Mouse (Mus musculus): ENCODE data around the gene Adgrf3.

Adgrf3 gene

DNA sequence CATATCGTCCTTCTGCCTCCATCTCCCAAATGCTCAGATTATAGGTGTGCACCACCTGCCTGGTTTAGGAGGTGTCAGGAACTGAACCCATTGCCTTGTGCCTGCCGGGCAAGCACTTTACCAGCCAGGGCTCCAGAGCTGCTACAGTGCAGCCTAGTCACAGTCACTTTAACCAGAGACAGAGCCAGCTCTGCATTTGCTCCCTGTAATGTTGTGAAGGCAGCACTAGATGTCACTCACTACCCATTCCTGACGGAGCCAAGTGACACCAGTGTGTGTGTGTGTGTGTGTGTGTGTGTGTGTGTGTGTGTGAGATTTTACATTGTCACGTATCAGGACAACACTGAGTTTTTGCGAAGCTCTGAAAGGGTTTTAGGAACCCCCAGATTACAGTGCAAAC is 4.0 kb downstream of the Adgrf3 start:
- peak; percentile 8 for DNase-seq

DNA sequence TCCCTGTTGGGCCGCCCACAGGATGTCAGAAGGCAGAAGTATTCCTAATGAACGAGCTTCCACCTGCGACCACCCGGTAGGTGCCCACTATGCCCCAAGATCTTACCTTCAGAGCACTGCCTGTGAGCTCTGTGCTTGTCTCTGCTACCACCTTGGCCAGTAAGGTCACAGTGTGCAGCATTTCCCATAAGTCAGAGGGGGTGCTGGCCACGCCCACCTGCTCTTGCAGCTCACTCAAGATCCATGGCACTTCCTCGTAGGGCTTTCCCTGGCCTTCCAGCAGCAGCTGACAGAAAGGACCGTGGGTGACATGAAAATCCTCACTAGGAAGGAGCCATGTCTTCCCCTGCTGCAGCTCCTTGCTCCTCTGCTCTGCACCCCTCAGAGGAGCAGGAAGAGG is 7.3 kb downstream of the Adgrf3 start:
- peak; percentile 19 for DNase-seq

DNA sequence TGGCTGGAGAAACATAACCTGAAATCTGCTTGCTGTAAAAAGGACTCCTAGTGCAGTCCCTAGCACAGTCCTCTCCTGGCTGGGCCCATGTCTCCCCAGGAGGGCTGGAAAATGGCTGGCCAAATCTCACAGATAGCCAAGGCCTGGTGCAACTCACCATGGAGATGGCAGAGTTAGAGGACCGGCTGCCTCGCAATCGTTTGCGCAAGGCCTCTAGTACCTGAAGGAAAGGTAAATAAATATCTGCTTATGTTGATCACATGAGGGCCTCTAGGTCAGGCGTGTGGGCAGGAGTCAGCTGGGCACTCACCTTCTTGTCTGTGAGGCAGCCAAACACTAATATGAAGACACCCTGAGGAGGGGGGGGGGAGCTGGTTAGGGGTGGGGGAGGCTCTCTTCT is 10.2 kb downstream of the Adgrf3 start:
- DNase-seq, result no peak

DNA sequence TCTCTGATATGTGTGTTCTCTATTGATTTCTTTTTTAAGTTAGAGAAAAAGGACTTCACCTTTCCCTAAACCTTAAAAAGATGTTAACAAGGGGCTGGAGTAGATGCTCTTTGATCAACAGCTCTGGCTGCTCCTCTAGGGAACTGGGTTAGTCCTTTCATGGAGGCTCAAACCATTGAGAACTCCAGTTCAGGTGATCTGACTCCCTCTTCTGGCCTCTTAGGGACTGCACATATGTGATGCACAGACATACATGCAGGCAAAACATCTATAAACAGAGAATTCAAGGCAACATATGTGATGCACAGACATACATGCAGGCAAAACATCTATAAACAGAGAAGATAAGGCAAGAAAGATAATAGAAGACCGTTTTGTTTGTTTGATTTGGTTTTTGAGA is 13.1 kb downstream of the Adgrf3 start:
- no peak for DNase-seq

DNA sequence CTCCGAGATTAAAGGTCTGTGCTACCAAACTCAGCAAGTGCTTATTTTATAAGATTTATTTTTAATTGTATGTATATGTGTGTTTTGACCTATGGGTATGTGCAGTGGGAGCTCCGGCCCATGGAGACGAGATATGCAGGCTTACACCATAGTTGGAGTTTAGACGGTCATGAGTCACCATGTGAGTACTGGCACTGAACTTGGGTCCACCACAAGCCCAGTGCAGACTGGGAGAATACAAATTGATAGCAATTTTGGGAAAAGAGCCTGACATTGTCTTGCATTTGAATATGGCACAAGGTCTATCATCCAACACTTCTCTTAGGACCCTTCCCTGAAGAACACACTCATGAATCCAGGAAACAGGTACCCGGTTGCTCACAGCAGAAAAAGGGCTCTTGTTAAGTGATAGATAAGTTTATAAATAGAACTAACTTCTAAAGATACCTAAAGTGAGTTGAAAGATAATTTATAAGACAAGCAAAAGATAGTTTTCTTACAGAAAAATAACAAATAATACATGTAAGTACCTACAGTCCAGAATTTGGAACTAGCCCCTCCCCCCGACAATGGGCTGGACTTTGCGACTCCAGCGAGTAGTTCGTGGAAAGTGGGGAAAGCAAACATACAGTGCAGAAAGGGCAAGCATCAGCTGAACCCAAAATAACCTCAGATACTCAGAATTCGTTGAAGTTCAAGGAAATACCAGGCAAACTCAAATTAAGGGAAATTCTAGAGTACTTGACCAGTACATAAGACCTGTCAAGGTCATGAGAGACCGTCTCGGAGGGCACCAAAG is 17.6 kb downstream of the Adgrf3 start:
- no peak for DNase-seq

DNA sequence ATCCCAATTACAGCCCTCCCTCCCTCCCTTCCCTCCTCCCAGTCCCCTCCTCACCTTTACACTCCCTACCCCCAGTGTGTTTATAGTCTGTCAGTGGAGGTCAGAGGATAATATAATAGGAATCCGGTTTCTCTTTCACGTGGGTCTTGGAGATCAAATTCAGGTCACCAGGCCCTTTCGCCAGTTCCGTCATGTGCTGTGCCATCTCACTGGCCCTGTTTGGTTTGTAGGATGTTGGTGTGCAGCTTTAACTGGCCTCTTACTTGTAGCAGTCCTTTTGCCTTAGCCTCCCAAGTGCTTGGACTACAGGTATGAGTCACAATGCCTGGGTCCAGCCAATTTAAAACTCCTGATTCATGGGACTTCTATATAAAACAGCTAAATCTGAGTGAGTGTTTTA is 29.7 kb downstream of the Adgrf3 start:
- DNase-seq, result no peak

DNA sequence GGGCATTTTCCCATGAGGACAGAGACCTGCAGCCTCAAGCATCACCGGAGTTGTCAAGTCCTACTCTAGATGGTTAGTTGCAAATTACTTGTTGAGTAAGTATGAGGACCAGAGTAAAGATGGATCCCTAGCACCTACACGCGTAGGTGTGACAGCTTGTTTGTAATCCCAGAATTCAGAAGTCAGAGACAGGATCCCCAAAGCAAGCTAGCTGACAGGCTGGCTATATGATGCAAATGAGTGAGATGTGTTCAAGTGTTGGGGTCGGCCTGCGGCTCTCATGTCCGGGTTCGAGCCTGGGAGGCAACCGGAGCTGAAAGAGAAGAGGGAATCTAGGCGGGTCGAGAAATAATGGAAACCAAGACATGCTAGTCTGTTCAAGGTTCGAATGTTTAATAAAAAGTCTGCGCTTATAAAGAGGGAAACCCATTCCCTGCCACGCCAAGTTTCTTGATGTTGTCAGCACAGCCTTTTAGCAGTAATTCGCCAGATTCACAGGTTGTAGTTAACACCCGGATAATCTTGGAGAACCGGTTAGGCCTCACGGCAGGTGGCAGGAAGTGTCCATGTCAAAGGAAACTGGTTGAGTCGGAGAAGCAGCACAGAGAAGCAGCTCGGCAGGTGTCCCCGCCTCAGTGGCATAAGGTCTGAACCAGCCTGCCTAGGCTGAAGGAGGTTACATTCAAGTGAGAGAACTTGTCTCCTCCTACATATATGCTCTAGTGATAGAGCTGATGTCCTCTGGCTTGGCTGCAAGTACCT is 32.4 kb downstream of the Adgrf3 start:
- DNase-seq, result no peak

DNA sequence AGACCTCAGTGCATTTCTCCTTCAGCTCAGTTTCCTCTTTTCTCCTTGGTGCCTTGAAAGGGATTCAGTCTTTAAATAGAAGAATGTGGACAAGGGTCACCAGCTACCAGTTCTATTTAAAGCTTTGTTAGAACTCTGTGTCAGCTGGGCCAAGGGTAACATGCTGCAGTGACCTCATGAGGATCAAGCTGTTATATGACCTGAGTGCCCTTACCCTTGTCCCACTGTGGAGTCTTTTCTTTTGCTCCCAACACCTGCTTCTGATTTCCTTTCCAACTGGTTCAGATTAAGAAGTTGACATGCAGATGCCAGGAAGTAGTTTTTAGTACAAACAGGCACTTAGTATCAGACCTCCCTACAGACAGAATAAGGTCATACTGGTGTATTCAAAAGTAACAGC is 33.4 kb downstream of the Adgrf3 start:
- no peak for DNase-seq

DNA sequence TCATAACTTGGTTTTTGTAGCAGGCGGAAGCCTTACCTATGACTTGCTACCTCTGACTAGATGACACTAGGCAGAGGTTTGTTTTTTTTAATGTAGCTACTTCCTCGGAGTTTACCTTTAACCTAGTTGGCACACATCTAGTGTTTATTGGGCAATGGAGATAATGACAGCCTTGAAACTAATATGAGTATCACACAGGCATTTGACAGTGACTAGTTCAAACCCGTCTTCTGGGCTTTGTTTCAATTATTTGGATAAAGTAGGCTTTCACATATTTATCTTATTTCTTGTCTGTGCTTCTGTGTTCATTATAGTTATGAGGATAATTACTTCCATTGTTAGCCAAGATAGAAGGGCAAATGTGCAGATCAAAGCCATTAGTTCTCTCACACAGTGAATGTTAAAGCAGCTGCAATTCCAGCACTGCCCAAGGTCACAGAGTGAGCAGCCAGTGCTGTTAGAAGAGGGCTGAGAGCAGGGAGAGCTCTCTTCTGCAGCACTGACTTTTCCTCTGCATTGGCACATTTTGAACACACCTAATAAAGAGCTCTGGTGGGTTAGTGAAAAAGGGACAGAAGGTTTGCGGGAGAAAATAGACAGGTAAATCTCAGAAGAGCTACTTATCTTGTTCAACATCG is 35.1 kb downstream of the Adgrf3 start:
- DNase-seq, result no peak

DNA sequence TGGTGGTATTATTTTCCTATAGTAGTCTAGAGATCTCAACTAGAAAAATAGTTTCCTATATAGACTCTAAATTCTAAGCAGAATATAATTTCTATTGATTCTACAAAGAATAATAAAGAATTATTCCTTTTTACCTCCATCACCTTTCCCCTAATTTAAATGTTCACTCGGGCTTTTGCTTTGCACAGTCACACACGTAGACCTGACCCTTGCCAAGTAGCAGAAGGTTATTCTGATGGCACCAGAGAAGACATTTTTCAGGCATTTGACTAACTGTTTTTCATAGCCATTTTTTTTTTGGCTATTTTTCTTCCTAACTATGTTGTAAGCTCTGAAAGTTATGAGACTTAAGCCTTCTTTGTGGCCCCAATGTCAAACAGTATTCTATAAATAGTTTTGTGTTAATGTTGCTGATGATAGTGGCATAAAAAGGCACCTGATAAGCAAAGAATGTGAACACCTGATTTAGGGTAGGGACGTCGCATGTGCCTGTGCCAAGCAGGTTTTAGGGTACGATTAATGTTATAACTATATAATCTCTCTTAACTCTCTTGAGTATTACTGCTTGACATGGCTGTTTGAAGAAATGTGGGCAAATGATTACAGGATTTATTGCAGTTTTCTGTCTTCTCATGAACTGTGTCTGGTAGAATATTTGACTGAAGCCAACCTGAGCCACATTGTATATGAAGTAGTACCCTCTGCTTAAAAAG is 40.1 kb downstream of the Adgrf3 start:
- no peak for DNase-seq

DNA sequence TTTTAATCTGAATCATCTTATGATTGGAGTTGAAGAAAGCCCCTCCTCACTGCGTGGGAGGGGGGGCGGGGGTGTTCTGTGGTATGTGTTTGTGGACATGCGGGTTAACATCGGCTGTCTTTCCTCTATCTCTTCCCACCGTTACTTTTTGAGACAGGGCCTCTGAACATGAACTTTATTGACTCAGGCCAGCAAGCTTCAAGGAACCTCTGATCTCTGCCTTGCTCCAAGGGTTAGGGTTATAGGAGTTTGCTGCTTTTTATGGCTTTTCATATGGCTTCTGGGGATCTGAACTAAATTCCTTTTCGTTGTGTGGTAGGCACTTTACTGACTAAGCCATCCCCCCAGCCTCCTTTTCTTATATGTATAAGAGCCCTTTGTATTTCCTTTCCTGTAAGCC is 43.2 kb downstream of the Adgrf3 start:
- DNase-seq, result no peak

DNA sequence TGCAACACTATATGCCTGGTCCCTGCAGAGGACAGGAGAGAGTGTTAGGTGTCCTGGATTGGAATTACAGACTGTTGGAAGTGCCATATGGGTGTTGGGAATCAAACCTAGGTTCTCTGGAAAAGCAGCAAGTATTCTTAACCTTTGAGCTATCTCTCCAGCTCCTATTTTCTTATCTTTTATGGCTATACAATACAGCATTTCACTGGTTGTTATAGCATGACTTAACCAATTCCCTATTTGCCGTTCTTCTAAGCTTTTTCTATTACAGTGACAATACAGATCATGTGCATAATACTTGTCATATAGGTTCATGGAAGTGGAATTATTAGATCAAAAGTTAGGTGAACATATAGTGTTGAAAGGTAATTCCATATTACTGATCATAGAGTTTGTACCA is 43.7 kb downstream of the Adgrf3 start:
- DNase-seq, result no peak

DNA sequence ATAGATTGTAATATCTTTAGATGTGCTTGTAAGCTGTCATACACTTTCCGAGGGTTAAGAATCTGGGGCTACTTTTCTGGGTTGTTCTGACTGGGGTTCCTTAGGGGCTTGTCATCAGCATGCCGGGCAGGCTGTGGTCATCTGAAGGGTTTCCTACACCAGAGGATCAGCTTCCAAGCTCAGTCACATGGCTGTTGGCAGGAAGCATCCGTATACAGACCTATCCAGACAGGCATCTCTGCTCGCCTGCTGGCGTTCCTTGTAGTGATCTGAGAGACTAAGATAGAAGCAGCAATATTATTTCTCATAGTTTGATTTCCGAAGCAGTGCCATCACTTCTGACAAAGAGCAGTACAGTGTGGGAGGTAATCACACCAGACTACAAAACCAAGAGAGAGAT is 45.9 kb downstream of the Adgrf3 start:
- DNase-seq, result no peak

DNA sequence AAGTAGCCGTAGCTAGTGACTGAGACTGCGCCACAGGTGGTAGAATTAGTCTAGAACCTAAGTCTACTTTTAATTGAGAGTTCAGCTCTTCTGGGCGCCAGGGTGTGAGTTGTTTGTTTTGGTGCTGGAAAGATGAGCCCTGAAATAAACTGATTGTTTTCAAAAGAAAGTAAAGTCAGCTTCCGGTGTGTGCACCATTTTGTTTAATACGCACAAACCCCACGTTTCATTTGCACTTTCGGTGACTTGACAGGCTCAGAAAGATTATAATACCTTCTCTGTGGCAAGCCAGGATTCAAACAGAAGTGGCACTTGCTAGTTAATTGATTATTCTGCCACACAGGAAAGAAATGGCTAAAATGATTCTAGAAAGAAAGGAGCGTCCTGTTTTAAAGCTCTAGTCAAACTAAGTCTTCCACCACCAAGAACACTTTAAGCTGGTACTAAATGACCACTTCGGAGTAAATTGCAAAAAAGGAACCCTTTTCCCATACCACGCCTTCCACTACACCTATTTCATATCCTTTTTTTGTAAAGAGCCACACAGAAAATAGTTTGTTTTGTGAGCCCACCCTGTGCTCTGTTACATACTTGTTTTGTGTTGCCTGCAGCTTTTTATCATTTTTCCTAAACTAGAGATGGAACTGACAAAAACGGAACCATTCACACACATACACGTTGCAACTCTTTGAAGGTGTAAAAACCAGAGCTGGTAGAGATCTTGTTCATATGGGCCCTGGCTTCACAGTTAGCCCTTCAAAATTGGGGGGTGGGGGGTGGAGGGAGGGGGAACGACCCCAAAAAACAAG is 49.5 kb downstream of the Adgrf3 start:
- DNase-seq, result no peak

DNA sequence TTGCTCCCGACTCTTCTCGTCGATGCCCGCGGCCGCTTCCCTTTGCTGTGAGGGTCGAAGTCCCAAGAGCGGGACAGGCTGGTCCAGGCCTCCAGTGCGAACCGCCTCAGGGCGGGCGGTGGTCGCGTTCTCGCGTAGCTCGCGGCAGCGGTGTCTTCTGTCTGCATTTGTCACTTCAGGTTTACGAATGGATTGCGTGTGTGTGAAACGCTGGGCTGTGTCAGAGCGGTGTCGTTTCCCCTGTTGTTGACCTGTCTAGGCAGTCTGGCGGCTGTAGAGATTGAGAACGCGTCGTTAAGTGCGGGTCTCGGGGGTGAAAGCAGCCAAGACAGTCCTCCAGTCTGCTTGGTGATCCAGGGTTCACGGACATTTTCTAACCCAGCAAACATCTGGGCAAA is 50.1 kb downstream of the Adgrf3 start:
- no peak for DNase-seq

DNA sequence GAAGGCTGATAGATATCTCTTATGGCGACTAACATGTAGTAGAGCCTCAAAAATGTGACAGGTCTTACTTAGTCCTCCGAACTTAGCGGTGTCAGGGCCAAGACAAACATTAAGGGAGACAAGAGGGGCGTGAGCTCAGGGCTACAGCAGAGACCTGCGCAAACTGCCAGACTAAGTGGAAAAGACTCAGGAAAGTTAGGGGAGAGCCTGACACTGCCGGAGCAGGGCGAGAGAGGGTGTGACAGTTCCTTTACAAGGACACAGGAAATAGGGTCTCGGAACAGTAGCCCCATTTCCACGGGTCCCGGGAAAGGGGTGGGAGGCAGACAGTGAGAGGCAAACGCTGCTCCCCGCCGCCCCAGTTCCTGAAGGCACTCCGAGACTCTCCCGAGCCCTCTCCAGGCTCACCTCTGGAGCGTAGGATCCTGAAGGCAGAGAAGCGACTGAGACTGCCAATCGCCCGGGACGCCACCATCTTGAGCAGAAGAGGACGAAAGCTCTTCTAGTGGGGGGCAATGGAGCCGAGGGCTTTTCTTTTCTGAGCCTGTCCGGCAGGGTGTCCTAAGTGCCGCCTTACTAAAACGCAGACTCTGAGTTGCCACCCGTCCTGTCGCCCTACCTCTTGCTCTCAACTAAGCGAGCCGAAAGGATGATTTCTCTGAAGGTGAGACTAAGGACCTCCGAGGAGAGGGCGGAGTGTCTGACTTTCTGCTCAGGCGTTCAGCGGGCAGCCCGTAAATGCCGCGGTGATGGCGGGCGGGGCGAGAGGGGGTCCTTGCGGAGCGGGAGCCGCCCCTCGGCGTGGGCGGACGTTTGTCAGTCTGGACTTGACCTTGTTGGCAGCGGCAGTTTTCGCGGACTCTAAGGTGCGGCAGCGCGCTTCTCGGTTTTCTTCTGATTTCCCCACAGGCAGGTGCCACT is 50.8 kb downstream of the Adgrf3 start, which contains the start of the genes Hadha and Hadhb:
Gene Hadha, minus strand, starts transcription at position 689 of the 921 bp plus-strand sequence.
Gene Hadhb, plus strand, starts transcription at position 775 of the 921 bp plus-strand sequence.
- DNase-seq, result peak; percentile 95

DNA sequence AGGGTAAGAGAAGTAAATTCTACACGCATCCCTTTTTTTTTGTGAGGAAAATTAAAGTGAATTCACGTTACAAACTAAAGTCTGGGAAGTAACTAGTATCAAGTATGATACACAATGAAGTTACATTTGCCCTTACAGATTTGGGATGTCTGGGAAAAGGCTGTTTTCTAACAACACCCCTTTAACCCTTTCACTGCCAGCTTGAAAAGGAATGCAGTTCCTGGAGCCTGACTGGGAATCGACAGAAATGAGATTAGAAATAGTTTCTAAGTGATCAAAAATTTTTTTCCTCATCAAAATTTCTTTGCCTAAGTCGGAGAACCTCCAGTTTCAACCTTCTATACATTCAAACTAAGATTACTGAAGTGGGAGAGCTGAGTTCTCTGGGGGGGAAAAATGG is 51.5 kb downstream of the Adgrf3 start:
- no peak for DNase-seq

DNA sequence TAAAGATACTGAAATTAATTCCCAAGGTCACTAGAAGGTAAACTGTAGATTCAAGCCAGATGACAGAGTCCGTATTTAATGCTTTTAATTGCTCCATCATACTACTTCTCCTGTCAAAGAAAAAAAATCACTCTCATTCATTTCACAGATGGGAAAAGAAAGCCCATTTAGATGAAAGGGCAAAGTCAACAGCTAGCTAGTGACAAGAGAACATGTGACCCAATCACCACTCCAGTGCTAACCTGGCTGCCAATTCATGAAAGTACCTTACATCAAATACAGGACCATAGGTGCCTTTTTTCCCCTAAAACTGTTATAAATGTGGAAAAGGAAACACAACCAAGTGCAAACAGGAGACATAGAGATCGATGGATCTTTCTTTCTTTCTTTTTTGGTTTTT is 52.3 kb downstream of the Adgrf3 start:
- no peak for DNase-seq

DNA sequence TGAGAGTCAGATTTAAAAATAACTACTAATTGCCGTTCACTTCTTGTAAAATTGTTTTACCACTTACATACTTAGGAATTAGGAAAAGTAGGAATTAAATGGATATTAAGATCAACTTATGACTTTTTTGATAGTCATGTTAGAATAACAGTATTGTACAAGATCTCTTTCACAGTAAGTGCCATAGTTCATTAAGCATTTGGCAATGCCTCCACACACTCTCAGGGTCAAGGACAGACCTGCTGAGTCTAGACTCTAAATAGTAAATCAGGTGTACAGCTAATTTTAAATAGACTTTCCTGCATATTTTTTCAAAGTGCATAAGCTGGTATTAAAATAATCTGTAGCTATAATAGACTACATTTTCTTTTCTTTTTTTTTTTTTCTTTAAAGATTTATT is 53.1 kb downstream of the Adgrf3 start:
- no peak for DNase-seq

DNA sequence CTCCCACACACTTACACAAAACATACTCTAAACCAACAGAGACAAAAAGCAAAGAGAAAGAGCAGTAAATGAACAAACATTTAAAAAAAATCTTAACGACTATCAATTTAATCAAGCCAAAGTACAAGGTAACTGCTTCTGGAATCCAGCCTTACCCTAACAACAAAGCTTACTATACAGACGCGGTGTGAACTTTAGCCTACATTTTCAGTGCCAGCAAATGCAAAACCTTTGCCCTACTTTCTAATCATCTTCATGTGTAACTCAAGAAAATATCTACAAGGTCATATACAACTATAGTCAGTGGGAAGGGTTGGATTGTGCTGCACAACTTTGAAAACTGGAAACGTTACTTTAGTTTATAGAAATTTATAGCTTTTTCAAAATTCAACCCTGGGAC is 53.5 kb downstream of the Adgrf3 start:
- DNase-seq, result no peak

Measured in thymus, postnatal 25 days (tissue).